Mouse (Mus musculus) stomach, embryonic 15.5 days (tissue): Measurements from ENCODE around the gene Cdc6. TPM values are rescaled to one million over a fixed set of nuclear protein-coding genes. Genes with fewer than 3 reads are reported as not detected.

Experiments used
- ATAC-seq: fragments of 200-750 bp; cut with Nextera tagmentation; 2 replicates; pipeline ENCODE4 v1.8.0; 2017; ENCODE audit warnings: low read depth, moderate number of reproducible peaks, moderate TSS enrichment; ENCODE audit not compliant: insufficient read depth, low FRiP score
- H3K27ac ChIP-seq: fragments of 300-500 bp; sonication (generic); 2 replicates; pipeline ENCODE4 v1.5.1; 2015; ENCODE audit warnings: mild to moderate bottlenecking, inconsistent platforms
- H3K27me3 ChIP-seq: fragments of 300-500 bp; sonication (generic); replicated peaks from 2 replicates; pipeline ENCODE4 v1.6.1; 2015; ENCODE audit warnings: inconsistent platforms
- H3K36me3 ChIP-seq: fragments of 300-500 bp; sonication (generic); 2 replicates; pipeline ENCODE4 v1.6.1; 2015; ENCODE audit warnings: inconsistent platforms
- H3K4me1 ChIP-seq: fragments of 300-500 bp; sonication (generic); 2 replicates; pipeline ENCODE4 v1.6.1; 2015; ENCODE audit warnings: inconsistent platforms
- H3K4me2 ChIP-seq: fragments of 300-500 bp; sonication (generic); 2 replicates; pipeline ENCODE4 v1.6.1; 2015; ENCODE audit warnings: mild to moderate bottlenecking, inconsistent platforms
- H3K4me3 ChIP-seq: fragments of 300-500 bp; sonication (generic); replicated peaks from 2 replicates; pipeline ENCODE4 v1.5.1; 2015; ENCODE audit warnings: inconsistent platforms
- H3K9ac ChIP-seq: fragments of 300-500 bp; sonication (generic); 2 replicates; pipeline ENCODE4 v1.6.1; 2015; ENCODE audit warnings: inconsistent platforms
- H3K9me3 ChIP-seq: fragments of 300-500 bp; sonication (generic); 2 replicates; pipeline ENCODE4 v1.6.1; 2016; ENCODE audit warnings: inconsistent platforms
- WGBS: fragments of 180-500 bp; shearing (Covaris S2); methylation state at CpG from one replicate; pipeline ENCODE4 v1.1.7; 2015; 5-methylcytosine and 5-hydroxymethylcytosine counted together
- polyA plus RNA-seq: library from polyadenylated mRNA; unstranded; fragments of >200 nt; fragmentation: Nextera tagmentation; extraction: Ambion mirVana; gene quantifications from 2 replicates; pipeline ENCODE4 v1.2.1, GENCODE M21; 2015

The Cdc6 gene
- polyA plus RNA-seq, result 28.8 and 30.3 TPM in 2 replicates

- H3K27ac ChIP-seq, result peak within 1 kb of the TSS; percentile 94
- no peaks in the 10 kb centered on the region for H3K9me3 ChIP-seq
- peaks cover 11% of the 10 kb centered on the region; the same call in 1 of the 2 replicates for H3K36me3 ChIP-seq
- peak; percentile 93 for ATAC-seq
- H3K27me3 ChIP-seq, result no peaks in the 10 kb centered on the region
- H3K4me3 ChIP-seq, result peak within 1 kb of the TSS; percentile 63
- peak within 1 kb of the TSS; percentile 82 for H3K4me2 ChIP-seq
- WGBS, result under 1% methylated on average over 49 of the region's 49 CpGs
- peak within 1 kb of the TSS; percentile 50 for H3K9ac ChIP-seq
- peaks cover 28% of the 10 kb centered on the region for H3K4me1 ChIP-seq
Observed at GRCm38 (mm10) chr11:98907437-98908173, at the start of gene Cdc6. Gene Cdc6 (plus strand): TSS chr11:98907801.

DNA sequence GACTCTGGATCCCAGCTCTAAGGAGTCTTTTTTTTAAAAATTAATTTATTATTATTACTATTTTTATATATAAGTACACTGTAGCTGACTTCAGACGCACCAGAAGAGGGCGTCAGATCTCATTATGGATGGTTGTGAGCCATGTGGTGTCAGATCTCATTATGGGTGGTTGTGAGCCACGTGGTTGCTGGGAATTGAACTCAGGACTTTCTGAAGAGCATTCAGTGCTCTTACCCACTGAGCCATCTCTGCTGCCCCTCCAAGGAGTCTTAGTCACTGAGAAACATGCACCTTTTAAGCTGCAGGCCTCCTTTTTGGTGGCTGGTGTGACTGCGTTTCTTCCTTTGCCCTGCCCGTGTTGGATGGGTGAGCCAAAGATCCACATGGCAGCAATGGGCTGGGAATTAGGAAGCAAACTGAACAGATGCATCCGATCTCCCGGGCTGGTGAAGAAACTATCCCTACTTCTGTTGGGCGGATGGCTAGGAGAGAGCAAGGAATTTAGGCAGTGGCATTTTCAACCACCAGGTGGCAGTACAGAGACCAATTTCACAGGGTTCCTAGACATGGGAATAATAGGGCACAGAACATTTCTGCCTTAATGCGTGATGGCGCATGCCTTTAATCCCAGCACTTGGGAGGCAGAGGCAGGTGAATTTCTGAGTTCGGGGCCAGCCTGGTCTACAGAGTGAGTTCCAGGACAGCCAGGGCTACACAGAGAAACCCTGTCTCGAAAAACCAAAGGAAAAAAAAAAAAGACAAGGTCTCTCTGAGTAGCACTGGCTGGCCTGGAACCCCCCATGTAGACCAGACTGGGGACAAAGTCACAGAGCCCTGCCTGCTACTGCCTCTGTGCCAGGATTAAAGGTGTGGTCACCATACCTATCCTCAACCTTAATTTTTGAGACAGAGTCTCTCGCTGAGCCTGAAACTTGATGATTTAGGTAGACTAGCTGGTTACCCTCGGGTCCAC lies 48.6 kb upstream of the Cdc6 start:
- H3K9me3 ChIP-seq, result no peaks in the 10 kb centered on the region
- peaks cover 5% of the 10 kb centered on the region; the same call in 1 of the 2 replicates for H3K4me1 ChIP-seq
- H3K4me3 ChIP-seq, result no peak overlapping the region
- H3K9ac ChIP-seq, result no peak overlapping the region
- 36% methylated on average over 14 of the region's 14 CpGs for WGBS
- no peaks in the 10 kb centered on the region for H3K27me3 ChIP-seq
- 0 out of 2 replicates have a peak overlapping the region, but pooled peaks have one; percentile 11 for H3K4me2 ChIP-seq
- peak; percentile 71 for ATAC-seq
- no peak overlapping the region for H3K27ac ChIP-seq
- no peaks in the 10 kb centered on the region for H3K36me3 ChIP-seq

DNA sequence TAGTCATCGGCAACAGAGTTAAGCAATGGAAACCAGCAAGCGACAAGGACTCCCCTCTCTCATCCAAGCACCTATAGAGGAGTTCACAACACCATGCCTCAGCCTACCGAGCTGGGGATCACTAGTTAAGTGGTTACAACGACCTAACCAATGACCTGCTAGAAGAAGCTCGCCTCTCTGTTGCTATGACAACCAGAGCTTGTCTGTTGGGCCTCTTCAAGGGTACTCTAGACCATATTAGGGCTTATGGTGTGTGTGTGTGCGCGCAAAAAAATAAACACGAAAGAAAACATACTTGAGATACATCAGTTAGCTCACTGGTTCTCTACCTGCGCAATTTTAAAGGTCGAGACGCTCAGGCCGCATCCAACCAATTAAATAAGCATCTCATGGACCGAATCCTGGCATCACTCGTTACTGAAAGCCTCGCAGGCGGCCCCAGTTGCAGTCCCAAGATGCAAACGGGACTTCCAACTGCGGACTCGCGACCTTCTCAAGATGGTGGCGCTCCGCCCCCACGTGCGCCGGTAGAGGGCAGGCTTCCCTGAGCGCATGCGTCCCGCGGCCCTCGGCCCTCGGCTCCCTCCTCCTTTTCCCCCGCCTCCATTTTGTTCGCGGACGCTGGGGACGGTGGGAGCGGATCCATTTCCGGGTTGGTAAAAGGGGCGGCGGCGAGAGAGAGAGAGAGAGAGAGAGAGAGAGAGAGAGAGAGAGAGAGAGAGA lies 44.4 kb upstream of the Cdc6 start, which contains the start of gene Wipf2:
TSS of gene Wipf2 (plus strand) at position 611 of the 723 bp plus-strand sequence.
- WGBS, result 7% methylated on average over 38 of the region's 41 CpGs
- H3K4me1 ChIP-seq, result peaks cover 5% of the 10 kb centered on the region

DNA sequence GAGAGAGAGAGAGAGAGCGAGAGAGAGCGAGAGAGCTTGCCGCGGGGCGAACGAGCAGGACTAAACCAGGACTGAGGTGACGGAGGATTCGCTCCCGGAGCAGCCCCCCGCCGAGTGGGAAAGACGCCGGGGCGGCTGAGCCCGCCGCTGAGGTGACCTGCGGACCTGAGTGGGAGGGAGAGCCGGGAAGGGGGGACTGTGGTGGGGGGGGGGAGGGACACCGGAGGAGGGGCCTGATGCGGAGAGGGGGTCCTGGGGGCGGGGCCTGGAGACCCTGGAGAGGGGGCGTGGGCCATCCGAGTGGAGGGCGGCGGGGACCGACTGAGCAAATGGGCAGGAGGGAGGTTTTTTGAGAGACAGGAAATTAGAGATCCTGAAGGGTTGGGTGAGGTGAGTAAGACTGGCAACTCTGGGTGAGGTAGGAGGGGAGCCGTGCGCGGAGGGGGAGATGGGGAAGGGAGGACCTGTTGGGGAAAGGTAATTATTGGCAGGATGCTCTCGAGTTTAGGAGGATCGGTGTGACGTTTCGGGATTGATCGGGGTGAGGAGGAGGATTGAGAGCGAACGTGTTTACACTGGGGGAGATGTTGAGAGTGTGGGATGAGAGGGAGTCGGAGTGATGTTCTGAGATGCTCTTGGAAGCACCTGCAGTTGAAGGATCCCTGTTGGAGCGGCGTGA lies 43.7 kb upstream of the Cdc6 start:
- under 1% methylated on average over 36 of the region's 39 CpGs for WGBS
- ATAC-seq, result peak; percentile 68

More for the DNA sequence above, 44.4 kb upstream of the Cdc6 start, which contains the start of gene Wipf2:
- peak within 1 kb of the TSS; percentile 64 for H3K4me3 ChIP-seq
- peak within 1 kb of the TSS; percentile 80 for H3K4me2 ChIP-seq
- H3K9me3 ChIP-seq, result no peaks in the 10 kb centered on the region
- peaks cover 9% of the 10 kb centered on the region for H3K36me3 ChIP-seq
- H3K27ac ChIP-seq, result peak within 1 kb of the TSS; percentile 95
- H3K27me3 ChIP-seq, result no peaks in the 10 kb centered on the region
- peak; percentile 92 for ATAC-seq
- H3K9ac ChIP-seq, result peak within 1 kb of the TSS; percentile 74

DNA sequence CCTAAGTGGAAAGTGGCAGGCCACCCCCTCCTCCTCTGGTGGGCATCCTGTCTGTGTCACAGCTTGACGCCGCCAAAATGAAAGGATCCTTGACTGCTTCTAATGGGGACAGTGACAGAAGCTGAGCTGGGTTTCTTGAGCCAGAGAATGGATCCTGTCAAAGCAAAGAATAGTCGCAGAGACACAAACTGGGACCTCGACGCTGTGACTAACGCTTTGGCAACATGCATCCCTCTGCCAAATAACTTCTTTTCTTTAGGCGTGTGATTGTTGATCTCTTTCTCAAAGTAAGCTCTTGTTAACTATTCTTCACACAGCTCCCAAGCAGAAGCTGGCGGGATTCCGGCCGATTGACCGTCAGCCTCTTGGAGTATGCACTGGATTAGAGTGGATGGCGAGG lies 40.3 kb upstream of the Cdc6 start:
- no peak for ATAC-seq
- Histone ChIP-seq H3K27me3 (no peaks in the 10 kb centered on the region), H3K36me3 (peaks cover 10% of the 10 kb centered on the region), H3K4me1 (peaks cover 5% of the 10 kb centered on the region), H3K9ac (no peak overlapping the region), H3K27ac (no peak overlapping the region), H3K4me2 (no peak overlapping the region), H3K9me3 (no peaks in the 10 kb centered on the region), H3K4me3 (no peak overlapping the region)
- 89% methylated on average over 12 of the region's 12 CpGs for WGBS

More for the DNA sequence above, 43.7 kb upstream of the Cdc6 start:
- Histone ChIP-seq H3K4me2 (peak overlapping the region; percentile 74), H3K9me3 (no peaks in the 10 kb centered on the region), H3K4me3 (peak overlapping the region; percentile 64), H3K27ac (peak overlapping the region; percentile 95), H3K4me1 (peaks cover 5% of the 10 kb centered on the region), H3K9ac (peak overlapping the region; percentile 74), H3K27me3 (no peaks in the 10 kb centered on the region), H3K36me3 (peaks cover 10% of the 10 kb centered on the region)

DNA sequence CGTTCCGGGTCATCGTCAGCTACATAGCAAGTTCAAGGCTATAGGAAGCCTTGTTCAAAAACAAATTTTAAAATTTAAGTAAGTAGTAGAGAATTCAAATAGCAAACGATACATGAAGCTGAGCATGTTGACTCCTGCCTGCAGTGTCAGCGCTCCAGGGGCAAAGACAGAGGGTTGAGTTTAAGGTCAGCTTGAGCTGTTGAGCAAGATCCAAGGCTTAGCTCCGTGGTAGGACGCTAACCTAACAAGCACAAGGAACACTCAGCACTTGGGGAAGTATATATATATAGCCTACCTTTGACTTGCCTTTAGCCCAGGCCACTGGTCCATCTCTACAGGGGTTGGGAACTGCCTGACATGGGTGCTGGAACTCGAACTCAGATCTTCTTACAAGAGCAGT lies 37.7 kb upstream of the Cdc6 start:
- no peak for ATAC-seq
- no peak overlapping the region for H3K4me3 ChIP-seq
- H3K27me3 ChIP-seq, result no peaks in the 10 kb centered on the region
- 0 out of 2 replicates have a peak, but pooled peaks cover 4% of the 10 kb centered on the region for H3K4me1 ChIP-seq
- H3K9me3 ChIP-seq, result no peaks in the 10 kb centered on the region
- H3K27ac ChIP-seq, result no peak overlapping the region
- no peak overlapping the region for H3K4me2 ChIP-seq
- 88% methylated on average over 8 of the region's 8 CpGs for WGBS
- H3K9ac ChIP-seq, result no peak overlapping the region
- H3K36me3 ChIP-seq, result peaks cover 14% of the 10 kb centered on the region

DNA sequence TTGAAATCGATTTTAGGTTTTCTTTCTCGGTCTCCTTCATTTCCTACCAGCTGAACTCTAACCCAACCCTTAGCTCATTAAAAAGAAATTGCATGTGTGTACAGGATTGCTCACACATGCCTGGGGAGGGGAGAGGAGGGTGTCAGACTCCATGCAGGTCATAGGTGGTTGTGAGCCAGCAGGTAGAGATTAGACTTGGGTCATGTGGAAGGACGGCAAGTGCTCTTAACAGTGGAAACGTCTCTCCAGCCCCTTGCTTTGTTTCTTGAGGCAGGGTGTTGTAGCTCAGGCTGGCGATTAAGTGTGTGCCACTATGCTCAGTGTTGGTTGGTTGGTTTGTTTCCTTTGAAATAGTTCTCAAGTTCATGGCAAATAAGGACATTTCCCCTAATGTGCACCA lies 36.8 kb upstream of the Cdc6 start:
- H3K9me3 ChIP-seq, result no peaks in the 10 kb centered on the region
- WGBS, result 76% methylated on average over 5 of the region's 5 CpGs
- 0 out of 2 replicates have a peak, but pooled peaks cover 4% of the 10 kb centered on the region for H3K4me1 ChIP-seq
- no peak overlapping the region for H3K27ac ChIP-seq
- no peak overlapping the region for H3K4me2 ChIP-seq
- no peak for ATAC-seq
- H3K4me3 ChIP-seq, result no peak overlapping the region
- H3K27me3 ChIP-seq, result no peaks in the 10 kb centered on the region
- H3K36me3 ChIP-seq, result peaks cover 14% of the 10 kb centered on the region
- H3K9ac ChIP-seq, result no peak overlapping the region

DNA sequence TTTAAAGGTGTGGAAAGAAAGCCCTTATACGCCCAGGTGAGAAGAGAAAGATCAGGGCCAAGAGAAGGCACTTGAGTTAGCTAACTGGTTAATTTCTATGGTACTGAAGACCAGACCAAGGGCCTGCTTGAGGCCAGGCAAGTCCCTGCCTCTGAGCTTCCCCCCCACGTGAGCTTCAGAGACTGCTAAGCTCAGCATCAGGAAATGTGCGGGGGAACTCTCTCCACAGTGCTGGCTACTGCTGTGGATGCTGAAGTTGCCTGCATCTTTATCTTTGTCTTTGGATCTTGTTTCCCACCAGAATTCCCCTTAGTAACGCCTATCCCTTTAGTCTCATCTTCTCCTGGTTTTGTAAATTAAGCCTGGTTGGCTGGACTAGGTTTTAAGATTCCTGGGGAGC lies 36.2 kb upstream of the Cdc6 start:
- H3K4me3 ChIP-seq, result no peak overlapping the region
- peaks cover 14% of the 10 kb centered on the region for H3K36me3 ChIP-seq
- H3K9me3 ChIP-seq, result no peaks in the 10 kb centered on the region
- no peak overlapping the region for H3K27ac ChIP-seq
- 74% methylated on average over 4 of the region's 4 CpGs for WGBS
- no peak overlapping the region for H3K4me2 ChIP-seq
- H3K4me1 ChIP-seq, result 0 out of 2 replicates have a peak, but pooled peaks cover 4% of the 10 kb centered on the region
- ATAC-seq, result no peak
- no peaks in the 10 kb centered on the region for H3K27me3 ChIP-seq
- no peak overlapping the region for H3K9ac ChIP-seq

DNA sequence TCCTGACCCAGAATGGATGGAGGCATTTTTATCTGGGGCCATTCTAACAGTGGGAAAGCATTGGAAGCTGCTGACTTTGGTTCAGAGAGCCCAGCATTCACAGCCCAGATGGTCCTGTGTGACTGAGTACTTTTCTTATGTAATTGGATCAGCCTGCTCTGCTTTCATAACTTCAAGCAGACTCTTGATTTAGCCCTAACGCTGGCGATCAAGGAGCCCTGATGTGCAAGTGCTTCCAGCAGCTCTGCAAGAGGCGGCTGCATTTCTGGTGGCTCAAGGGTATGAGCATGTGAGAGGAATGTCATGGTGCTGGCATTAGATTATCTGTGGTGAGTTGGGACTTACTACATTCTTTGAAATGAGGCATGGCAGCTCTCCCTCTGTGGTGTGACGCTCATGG lies 35.6 kb upstream of the Cdc6 start:
- H3K4me1 ChIP-seq, result 0 out of 2 replicates have a peak, but pooled peaks cover 4% of the 10 kb centered on the region
- H3K4me3 ChIP-seq, result no peak overlapping the region
- no peak for ATAC-seq
- no peaks in the 10 kb centered on the region for H3K9me3 ChIP-seq
- WGBS, result 78% methylated on average over 4 of the region's 4 CpGs
- no peak overlapping the region for H3K27ac ChIP-seq
- no peak overlapping the region for H3K4me2 ChIP-seq
- H3K27me3 ChIP-seq, result no peaks in the 10 kb centered on the region
- no peak overlapping the region for H3K9ac ChIP-seq
- peaks cover 13% of the 10 kb centered on the region for H3K36me3 ChIP-seq

GRCm38 (mm10) chr11:98873900-98874299 lies 33.7 kb upstream of the Cdc6 start:
- 0 out of 2 replicates have a peak overlapping the region, but pooled peaks have one; percentile 16 for H3K27ac ChIP-seq
- no peak overlapping the region for H3K4me2 ChIP-seq
- H3K9ac ChIP-seq, result no peak overlapping the region
- H3K9me3 ChIP-seq, result no peaks in the 10 kb centered on the region
- peak; percentile 35; the same call in 1 of the 2 replicates for ATAC-seq
- H3K36me3 ChIP-seq, result 0 out of 2 replicates have a peak, but pooled peaks cover 4% of the 10 kb centered on the region
- H3K4me3 ChIP-seq, result no peak overlapping the region
- no peaks in the 10 kb centered on the region for H3K27me3 ChIP-seq
- 81% methylated on average over 9 of the region's 9 CpGs for WGBS
- 0 out of 2 replicates have a peak, but pooled peaks cover 4% of the 10 kb centered on the region for H3K4me1 ChIP-seq
